Mouse (Mus musculus) kidney, adult 9 months (tissue): Measurements from ENCODE around the gene Abca3.
"Not testable (repeated sequence)": the region's sequence is repeated elsewhere in the genome, so short reads cannot be mapped to it uniquely, and the experiment has no call there.

Experiments used
- DNase-seq: peaks from one replicate; pipeline ENCODE4 v3.0.0; 2022

Abca3 gene

GRCm38 (mm10) chr17:24388711-24389110 lies 37.0 kb downstream of the Abca3 start:
- DNase-seq, result no peak

DNA sequence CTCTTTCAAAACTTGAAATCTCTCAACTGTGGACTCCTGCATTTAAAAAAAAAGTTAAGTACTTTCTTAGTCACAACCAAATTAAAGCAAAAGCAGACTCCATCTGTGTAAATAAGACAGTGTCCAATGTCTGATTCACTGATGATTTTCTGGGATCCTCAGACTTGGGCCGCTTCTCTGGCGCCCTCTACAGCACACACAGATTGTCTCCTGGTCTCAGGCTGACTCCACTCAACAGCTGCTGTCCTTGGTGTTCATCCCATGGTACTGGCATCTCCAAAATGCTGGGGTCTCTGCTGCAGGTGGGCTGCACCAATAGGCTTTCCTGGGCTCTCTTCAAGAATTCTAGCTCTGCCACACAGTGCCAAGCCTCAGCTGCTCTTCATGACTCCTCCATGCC lies 38.1 kb downstream of the Abca3 start:
- peak; percentile 68 for DNase-seq

DNA sequence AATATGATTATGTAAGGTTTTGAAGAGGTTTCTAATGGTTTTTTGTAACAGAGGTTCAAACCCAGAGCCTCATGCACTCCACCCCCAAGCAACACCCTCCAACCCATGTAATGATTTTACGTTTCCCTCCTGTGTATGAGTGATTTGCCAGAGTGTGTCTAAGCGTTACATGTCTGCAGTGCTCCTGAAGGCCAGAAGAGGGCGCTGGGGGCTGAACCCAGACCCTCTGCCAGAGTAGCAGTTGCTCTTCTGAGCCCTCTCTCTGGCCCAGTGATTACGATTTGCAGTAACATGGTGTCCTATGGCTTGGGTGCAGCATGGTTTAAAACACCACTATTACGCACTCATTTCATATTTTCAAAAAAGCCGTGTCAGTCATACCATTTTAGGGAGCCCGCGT lies 39.4 kb downstream of the Abca3 start:
- no peak for DNase-seq

GRCm38 (mm10) chr17:24393527-24393926 lies 41.8 kb downstream of the Abca3 start:
- no peak for DNase-seq

GRCm38 (mm10) chr17:24394456-24394855 lies 42.7 kb downstream of the Abca3 start:
- no peak for DNase-seq

GRCm38 (mm10) chr17:24402371-24402770 lies 50.6 kb downstream of the Abca3 start:
- no peak for DNase-seq

- no peak for DNase-seq
These were observed 55.5 kb downstream of the Abca3 start for GRCm38 (mm10) chr17:24407116-24407803.

- DNase-seq, result no peak
These were observed 61.9 kb downstream of the Abca3 start for GRCm38 (mm10) chr17:24413557-24414211.

GRCm38 (mm10) chr17:24414230-24414976 lies 62.7 kb downstream of the Abca3 start, which contains the start of gene Rnps1:
Rnps1 (plus strand) TSS chr17:24414565.
- peak; percentile 94 for DNase-seq

- no peak for DNase-seq
These were observed 63.3 kb downstream of the Abca3 start for GRCm38 (mm10) chr17:24415011-24415410.

GRCm38 (mm10) chr17:24416051-24416652 lies 64.4 kb downstream of the Abca3 start:
- DNase-seq, result peak; percentile 28

DNA sequence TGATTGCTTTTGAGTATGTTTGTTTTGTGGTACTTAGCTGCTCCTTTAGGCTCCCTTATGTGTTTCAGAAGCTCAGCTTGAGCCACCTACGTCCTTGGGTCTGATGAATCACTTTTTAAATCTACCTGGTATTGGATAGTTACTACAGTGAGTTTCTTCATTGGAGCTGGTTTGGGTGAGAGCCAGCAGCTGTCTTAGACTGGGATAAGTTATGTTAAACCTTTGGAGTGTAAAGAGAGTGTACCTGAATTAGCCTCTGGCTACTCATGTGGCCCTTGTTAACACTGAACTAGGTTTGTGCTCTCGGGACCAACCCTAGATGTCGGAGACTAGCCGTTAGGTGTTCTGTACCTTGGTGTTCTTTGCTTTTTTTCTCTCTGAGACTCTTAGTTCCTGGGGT lies 71.4 kb downstream of the Abca3 start:
- no peak for DNase-seq

GRCm38 (mm10) chr17:24424489-24424888 lies 72.7 kb downstream of the Abca3 start:
- DNase-seq, result no peak

- DNase-seq, result not testable (repeated sequence)
These were observed 73.6 kb downstream of the Abca3 start for GRCm38 (mm10) chr17:24425326-24425725.

DNA sequence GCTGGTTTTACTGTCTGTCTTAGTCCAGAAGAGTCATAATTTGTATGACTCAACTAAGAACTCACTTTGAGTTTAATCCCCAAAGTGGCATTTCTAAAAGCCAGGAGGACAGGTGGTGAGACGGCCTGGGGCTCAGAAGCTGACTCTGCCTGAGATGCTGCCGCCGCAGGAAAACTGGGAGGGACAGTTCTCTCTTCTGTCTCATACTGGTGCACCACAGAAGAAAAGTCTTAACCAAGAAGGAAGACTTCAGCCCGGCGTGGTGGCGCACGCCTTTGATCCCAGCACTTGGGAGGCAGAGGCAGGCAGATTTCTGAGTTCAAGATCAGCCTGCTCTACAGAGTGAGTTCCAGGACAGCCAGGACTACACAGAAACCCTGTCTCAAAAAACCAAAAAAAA lies 74.2 kb downstream of the Abca3 start:
- no peak for DNase-seq

- peak; percentile 99 for DNase-seq
These were observed 74.9 kb downstream of the Abca3 start, which contains the start of gene Eci1 for GRCm38 (mm10) chr17:24426471-24427169. Eci1 (plus strand) TSS chr17:24426641.

GRCm38 (mm10) chr17:24427170-24427557 lies 75.4 kb downstream of the Abca3 start:
- peak; percentile 49 for DNase-seq

- DNase-seq, result peak; percentile 82
These were observed 77.6 kb downstream of the Abca3 start for GRCm38 (mm10) chr17:24429201-24429983.

DNA sequence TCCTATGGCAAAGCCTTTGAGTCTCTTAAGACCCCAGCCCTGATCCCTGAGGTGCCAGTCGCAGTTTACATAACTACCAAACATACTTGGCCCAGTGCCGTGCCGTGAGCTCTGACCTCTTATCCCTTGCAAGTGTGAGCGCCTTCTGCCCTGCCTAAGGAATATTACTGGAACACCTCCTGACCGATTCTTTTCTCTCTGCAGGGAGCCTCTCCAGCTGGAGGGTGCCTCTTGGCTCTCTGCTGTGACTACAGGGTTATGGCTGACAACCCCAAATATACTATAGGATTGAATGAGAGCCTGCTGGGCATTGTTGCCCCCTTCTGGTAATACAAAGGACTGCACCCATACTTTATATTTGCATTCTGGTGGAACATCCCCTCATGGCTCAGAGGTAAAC lies 85.3 kb downstream of the Abca3 start:
- DNase-seq, result peak; percentile 62

- DNase-seq, result no peak
These were observed 88.6 kb downstream of the Abca3 start for GRCm38 (mm10) chr17:24440377-24440776.

- no peak for DNase-seq
These were observed 89.4 kb downstream of the Abca3 start for GRCm38 (mm10) chr17:24441148-24441547.

GRCm38 (mm10) chr17:24442107-24442506 lies 90.4 kb downstream of the Abca3 start:
- DNase-seq, result peak; percentile 27
